Mouse (Mus musculus) subcutaneous adipose tissue, adult 2 months (tissue): ENCODE measurements around the gene Fam53b. TPM values are rescaled to one million over a fixed set of nuclear protein-coding genes. Genes with fewer than 3 reads are reported as not detected.

Experiments used
- polyA plus RNA-seq: library from polyadenylated mRNA; depleted of rRNA; stranded (reverse); fragments of >200 nt; gene quantifications from 2 replicates; pipeline ENCODE4 v1.2.3, GENCODE M21; 2012; ENCODE audit warnings: low replicate concordance; rRNA removed

The Fam53b gene
- 49.8 and 54.8 TPM in 2 replicates for polyA plus RNA-seq

GRCm38 (mm10) chr7:132813416-132814088 is at the start of gene Fam53b:
Gene Fam53b, minus strand, starts transcription at chr7:132813886.

GRCm38 (mm10) chr7:132859042-132859958 is 45.6 kb upstream of the Fam53b start, which contains the start of gene Abraxas2:
Gene Abraxas2, plus strand, starts transcription at chr7:132859225.

GRCm38 (mm10) chr7:132852173-132852844 is 38.6 kb upstream of the Fam53b start, which contains the start of gene Eef1akmt2:
Gene Eef1akmt2, minus strand, starts transcription at chr7:132852673.

Other genes starting within 250 kb of the Fam53b start
- gene Oat, start 237.5 kb downstream of the Fam53b start, polyA plus RNA-seq = 116 and 163 TPM in 2 replicates
- gene Nkx1-2, start 214.2 kb downstream of the Fam53b start, polyA plus RNA-seq = 0.06 and 0.09 TPM in 2 replicates
- 31.6 and 78.5 TPM in 2 replicates for gene Lhpp, start 203.2 kb downstream of the Fam53b start, polyA plus RNA-seq
- gene Eef1akmt2, start 38.8 kb upstream of the Fam53b start, polyA plus RNA-seq = 6.3 and 8.0 TPM in 2 replicates
- 12.4 and 16.5 TPM in 2 replicates for gene Abraxas2, start 45.3 kb upstream of the Fam53b start, polyA plus RNA-seq
- gene Zranb1, start 117.3 kb upstream of the Fam53b start, polyA plus RNA-seq = 11.1 and 11.5 TPM in 2 replicates